Mouse (Mus musculus): Measurements from ENCODE around the gene Capn9. TPM values are rescaled to one million over a fixed set of nuclear protein-coding genes. Genes with fewer than 3 reads are reported as not detected.
A peak's percentile ranks its signal among the peaks of the same experiment; 100 is the strongest.

Gene Capn9
- polyA plus RNA-seq, 1 experiment from 2014 or later, result 0.19 TPM

DNA sequence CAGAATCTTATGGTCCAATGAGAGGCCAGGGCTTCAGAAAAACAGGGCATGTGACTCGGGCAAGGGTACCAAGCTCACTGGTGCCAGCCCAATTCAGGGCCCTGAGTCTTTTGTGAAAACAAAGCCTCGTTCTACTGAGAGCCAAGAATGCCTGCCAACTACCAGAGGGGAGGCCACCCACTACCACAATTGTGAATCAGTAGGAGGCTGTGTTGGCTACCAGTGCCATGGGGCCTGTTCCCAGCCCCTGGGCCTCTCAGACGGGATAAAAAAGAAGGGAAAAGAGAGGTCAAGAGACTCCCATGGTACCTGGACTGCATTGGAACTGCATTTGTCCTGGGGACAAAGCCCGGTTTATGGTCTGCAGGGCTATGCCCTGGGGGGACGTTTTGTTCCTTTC lies 45.3 kb downstream of the Capn9 start:
- peak; percentile 89 for DNase-seq (ENCODE audit: low spot score)
- peak; percentile 82 for ATAC-seq
- Histone ChIP-seq H3K27ac (ENCODE audit: low read depth, low read length) (peak overlapping the region; percentile 81), H3K9me3 (replicated peaks; ENCODE audit: control insufficient read depth, low read length) (no peaks in the 10 kb centered on the region), H3K36me3 (ENCODE audit: control insufficient read depth, insufficient read depth, low read length) (no peaks in the 10 kb centered on the region), H3K9ac (ENCODE audit: low read length) (no peak overlapping the region), H3K4me1 (ENCODE audit: control insufficient read depth, insufficient read depth, low read length) (peaks cover 5% of the 10 kb centered on the region), H3K4me3 (ENCODE audit: low read depth, low read length) (no peak overlapping the region), H3K27me3 (replicated peaks; ENCODE audit: control insufficient read depth, insufficient read depth, low read length) (no peaks in the 10 kb centered on the region), H3K4me2 (ENCODE audit: low read length) (no peak overlapping the region)
- 19% methylated on average over 5 of the region's 5 CpGs for WGBS

DNA sequence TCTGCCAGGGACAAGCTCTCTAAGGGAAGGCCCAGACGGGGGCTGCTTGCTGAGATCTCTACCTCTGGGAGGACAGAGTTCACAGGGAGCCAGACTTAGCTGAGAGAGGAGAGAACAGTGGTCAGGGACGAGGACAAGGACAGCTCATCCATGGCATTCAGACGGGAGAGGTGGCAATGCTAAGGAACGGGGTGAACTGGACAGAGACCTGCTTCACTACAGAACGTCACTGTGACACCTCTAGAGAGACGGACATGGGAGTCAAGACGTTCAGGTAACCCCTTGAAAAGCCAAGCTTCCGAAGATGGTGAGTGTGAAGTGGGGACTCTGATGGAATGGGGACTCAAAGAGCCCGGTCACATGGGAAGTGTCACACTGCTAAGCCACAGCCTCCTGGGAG lies 50.3 kb downstream of the Capn9 start:
- WGBS, result 85% methylated on average over 9 of the region's 9 CpGs
- ATAC-seq, result no peak
- Histone ChIP-seq H3K27ac (ENCODE audit: low read depth, low read length) (no peak overlapping the region), H3K4me2 (ENCODE audit: low read length) (no peak overlapping the region), H3K4me3 (ENCODE audit: low read depth, low read length) (no peak overlapping the region), H3K9me3 (replicated peaks; ENCODE audit: control insufficient read depth, low read length) (no peaks in the 10 kb centered on the region), H3K4me1 (ENCODE audit: control insufficient read depth, insufficient read depth, low read length) (peaks cover 5% of the 10 kb centered on the region), H3K9ac (ENCODE audit: low read length) (no peak overlapping the region), H3K27me3 (replicated peaks; ENCODE audit: control insufficient read depth, insufficient read depth, low read length) (no peaks in the 10 kb centered on the region), H3K36me3 (ENCODE audit: control insufficient read depth, insufficient read depth, low read length) (no peaks in the 10 kb centered on the region)
- no peak for DNase-seq (ENCODE audit: low spot score)

DNA sequence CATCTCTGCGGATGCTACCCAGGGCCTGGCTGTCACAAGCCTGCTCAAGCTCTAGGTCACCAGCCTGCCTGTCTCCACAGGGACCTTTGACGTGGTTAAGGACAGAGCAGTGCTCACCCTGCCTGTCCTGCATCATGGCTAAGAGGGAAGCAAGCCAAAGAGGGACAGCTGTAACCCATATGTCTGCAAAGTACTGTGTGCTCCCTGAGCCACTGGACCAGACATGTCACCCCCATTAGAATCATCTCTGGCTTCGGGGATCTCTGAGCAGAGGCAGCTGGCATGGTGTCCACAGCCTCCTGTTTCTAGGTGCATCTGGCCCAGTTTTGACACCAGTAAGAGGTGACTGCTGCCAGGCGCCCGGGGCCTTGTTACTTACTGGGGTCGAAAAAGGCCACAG lies 54.6 kb downstream of the Capn9 start:
- Histone ChIP-seq H3K36me3 (ENCODE audit: control insufficient read depth, insufficient read depth, low read length) (peaks cover 8% of the 10 kb centered on the region; the same call in 1 of the 2 replicates), H3K4me3 (ENCODE audit: low read depth, low read length) (no peak overlapping the region), H3K27me3 (replicated peaks; ENCODE audit: control insufficient read depth, insufficient read depth, low read length) (no peaks in the 10 kb centered on the region), H3K9ac (ENCODE audit: low read length) (no peak overlapping the region), H3K9me3 (replicated peaks; ENCODE audit: control insufficient read depth, low read length) (no peaks in the 10 kb centered on the region), H3K27ac (ENCODE audit: low read depth, low read length) (no peak overlapping the region), H3K4me1 (ENCODE audit: control insufficient read depth, insufficient read depth, low read length) (peaks cover 5% of the 10 kb centered on the region; the same call in 1 of the 2 replicates), H3K4me2 (ENCODE audit: low read length) (no peak overlapping the region)
- ATAC-seq (no peak), DNase-seq (ENCODE audit: low spot score) (no peak)
- WGBS, result 91% methylated on average over 6 of the region's 6 CpGs

DNA sequence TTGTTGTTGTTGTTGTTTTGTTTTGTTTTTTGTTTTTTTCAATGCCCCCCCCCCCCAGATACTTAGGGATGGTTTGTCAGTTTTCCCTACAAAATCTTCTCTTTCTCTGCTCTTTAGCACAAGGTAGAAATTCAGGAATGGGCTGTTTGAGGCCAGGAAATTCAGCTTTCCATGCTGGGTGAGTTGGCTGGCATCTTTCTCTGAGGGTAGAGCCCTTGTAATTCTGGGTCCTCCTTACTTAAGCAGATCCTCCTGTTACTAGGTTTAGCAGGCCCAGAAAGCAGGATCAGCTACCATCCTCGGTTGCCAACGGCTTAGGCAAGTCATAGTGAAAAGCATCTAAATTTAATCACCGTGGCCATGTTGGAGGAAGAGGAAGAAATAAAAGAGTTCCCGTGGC lies 55.0 kb downstream of the Capn9 start:
- H3K27ac ChIP-seq (ENCODE audit: low read depth, low read length), result no peak overlapping the region
- no peaks in the 10 kb centered on the region for H3K9me3 ChIP-seq (replicated peaks; ENCODE audit: control insufficient read depth, low read length)
- ATAC-seq (no peak), DNase-seq (ENCODE audit: low spot score) (no peak)
- H3K27me3 ChIP-seq (replicated peaks; ENCODE audit: control insufficient read depth, insufficient read depth, low read length), result no peaks in the 10 kb centered on the region
- peaks cover 5% of the 10 kb centered on the region; the same call in 1 of the 2 replicates for H3K4me1 ChIP-seq (ENCODE audit: control insufficient read depth, insufficient read depth, low read length)
- no peak overlapping the region for H3K9ac ChIP-seq (ENCODE audit: low read length)
- peaks cover 12% of the 10 kb centered on the region for H3K36me3 ChIP-seq (ENCODE audit: control insufficient read depth, insufficient read depth, low read length)
- no peak overlapping the region for H3K4me2 ChIP-seq (ENCODE audit: low read length)
- no peak overlapping the region for H3K4me3 ChIP-seq (ENCODE audit: low read depth, low read length)
- 91% methylated on average over 4 of the region's 4 CpGs for WGBS

DNA sequence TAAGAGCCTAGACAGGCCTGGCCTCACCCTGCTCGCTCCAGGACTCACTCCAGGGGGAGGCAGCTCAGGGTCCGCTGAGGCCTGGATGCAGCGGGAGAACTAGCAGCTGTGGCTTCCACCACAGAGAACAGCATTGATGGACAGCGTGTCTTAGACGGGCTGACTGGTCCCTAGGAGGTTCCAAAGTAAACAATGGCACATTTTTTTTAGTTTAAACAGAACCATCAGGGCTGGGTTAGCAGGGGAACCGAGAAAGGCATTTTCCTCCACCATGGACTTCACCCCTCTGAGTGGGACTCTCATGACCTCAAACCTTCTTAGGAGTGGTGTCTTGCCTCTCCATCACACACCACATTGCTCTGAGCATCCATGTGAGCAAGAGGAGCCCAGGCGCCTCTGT lies 56.1 kb downstream of the Capn9 start:
- H3K4me1 ChIP-seq (ENCODE audit: control insufficient read depth, insufficient read depth, low read length), result peaks cover 5% of the 10 kb centered on the region; the same call in 1 of the 2 replicates
- no peaks in the 10 kb centered on the region for H3K27me3 ChIP-seq (replicated peaks; ENCODE audit: control insufficient read depth, insufficient read depth, low read length)
- WGBS, result 54% methylated on average over 7 of the region's 7 CpGs
- H3K4me3 ChIP-seq (ENCODE audit: low read depth, low read length), result no peak overlapping the region
- DNase-seq (ENCODE audit: low spot score) (no peak), ATAC-seq (no peak)
- no peak overlapping the region for H3K4me2 ChIP-seq (ENCODE audit: low read length)
- peaks cover 23% of the 10 kb centered on the region for H3K36me3 ChIP-seq (ENCODE audit: control insufficient read depth, insufficient read depth, low read length)
- no peaks in the 10 kb centered on the region for H3K9me3 ChIP-seq (replicated peaks; ENCODE audit: control insufficient read depth, low read length)
- H3K27ac ChIP-seq (ENCODE audit: low read depth, low read length), result no peak overlapping the region
- H3K9ac ChIP-seq (ENCODE audit: low read length), result no peak overlapping the region

DNA sequence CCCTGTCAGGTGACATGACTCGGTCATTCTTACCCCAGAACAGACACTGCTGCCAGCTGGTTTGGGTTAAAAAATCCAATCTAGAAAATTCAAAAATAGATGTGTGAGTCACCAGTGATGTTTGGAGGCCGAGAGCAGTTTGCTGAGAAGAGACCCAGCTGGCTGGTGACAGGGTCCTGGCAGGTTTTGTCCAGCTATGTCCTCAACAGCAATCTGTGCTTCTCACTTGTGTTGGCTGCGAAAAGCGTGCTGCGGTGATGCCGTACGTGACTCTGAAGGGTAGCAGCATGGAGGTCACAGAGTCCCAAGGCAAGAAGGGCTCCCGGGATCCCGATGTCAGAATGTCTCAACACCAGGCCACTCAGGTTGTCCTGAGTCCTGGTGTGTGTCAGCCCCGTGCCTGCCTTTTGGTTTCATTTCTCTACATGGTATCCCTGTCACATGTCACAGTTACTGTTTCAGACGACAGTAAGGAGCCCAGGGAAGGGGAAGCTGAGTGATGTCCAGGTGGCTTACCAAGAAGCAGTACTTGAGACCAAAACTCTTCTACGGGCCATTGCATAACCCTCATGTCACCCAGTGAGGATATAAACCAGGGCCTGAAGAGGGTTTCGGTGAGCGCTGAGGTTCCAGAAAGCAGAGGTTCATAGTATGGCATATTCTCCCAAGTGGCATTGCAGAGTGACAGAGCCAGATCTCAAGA lies 57.2 kb downstream of the Capn9 start:
- Histone ChIP-seq H3K4me2 (ENCODE audit: low read length) (no peak overlapping the region), H3K9ac (ENCODE audit: low read length) (no peak overlapping the region), H3K27me3 (replicated peaks; ENCODE audit: control insufficient read depth, insufficient read depth, low read length) (no peaks in the 10 kb centered on the region), H3K4me3 (ENCODE audit: low read depth, low read length) (no peak overlapping the region), H3K36me3 (ENCODE audit: control insufficient read depth, insufficient read depth, low read length) (peaks cover 34% of the 10 kb centered on the region), H3K27ac (ENCODE audit: low read depth, low read length) (no peak overlapping the region), H3K4me1 (ENCODE audit: control insufficient read depth, insufficient read depth, low read length) (peaks cover 5% of the 10 kb centered on the region; the same call in 1 of the 2 replicates), H3K9me3 (replicated peaks; ENCODE audit: control insufficient read depth, low read length) (no peaks in the 10 kb centered on the region)
- no peak for DNase-seq (ENCODE audit: low spot score)
- 89% methylated on average over 14 of the region's 14 CpGs for WGBS
- no peak for ATAC-seq

DNA sequence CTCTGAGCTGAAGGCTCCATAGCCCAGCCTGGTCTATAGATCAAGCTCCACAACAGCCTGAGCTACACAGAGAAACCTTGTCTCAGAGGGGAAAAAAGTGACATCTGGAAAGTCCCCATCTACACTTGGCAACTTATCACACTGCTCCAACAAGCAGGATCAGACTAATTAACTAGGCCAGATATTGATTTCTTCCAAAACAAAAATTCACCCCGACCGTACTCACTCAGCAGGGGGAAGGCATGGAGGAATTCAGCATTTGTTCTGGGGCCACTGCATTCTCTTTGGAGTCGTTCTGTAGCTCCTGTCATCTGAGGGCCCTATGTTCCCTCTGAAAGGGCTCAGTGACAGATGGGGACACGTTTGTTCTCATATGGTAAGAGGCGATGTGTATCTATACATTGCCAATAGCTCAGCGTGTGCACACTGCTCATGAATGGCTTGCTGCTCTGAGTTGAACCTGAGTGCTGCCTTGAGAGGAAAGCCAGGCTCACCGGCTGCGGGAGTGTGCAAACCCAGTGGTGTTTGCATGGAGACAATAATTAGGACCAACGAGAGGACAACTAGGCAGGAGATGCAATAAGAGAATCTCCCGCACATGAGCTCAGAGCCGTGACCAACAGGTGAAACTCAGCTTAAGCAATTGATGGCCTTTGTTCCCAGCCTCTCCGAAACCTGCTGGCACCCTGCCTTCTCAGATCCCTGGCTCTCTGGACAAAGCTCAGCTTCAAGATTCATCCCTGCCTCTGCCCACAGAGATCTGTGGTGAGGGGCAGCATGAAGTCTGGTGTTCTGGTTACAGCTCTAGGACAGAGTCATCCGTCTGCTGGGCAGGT lies 58.7 kb downstream of the Capn9 start:
- Histone ChIP-seq H3K27ac (ENCODE audit: low read depth, low read length) (0 out of 2 replicates have a peak overlapping the region, but pooled peaks have one; percentile 21), H3K4me2 (ENCODE audit: low read length) (no peak overlapping the region), H3K4me1 (ENCODE audit: control insufficient read depth, insufficient read depth, low read length) (peaks cover 5% of the 10 kb centered on the region; the same call in 1 of the 2 replicates), H3K4me3 (ENCODE audit: low read depth, low read length) (no peak overlapping the region), H3K9ac (ENCODE audit: low read length) (no peak overlapping the region), H3K36me3 (ENCODE audit: control insufficient read depth, insufficient read depth, low read length) (peaks cover 49% of the 10 kb centered on the region), H3K27me3 (replicated peaks; ENCODE audit: control insufficient read depth, insufficient read depth, low read length) (no peaks in the 10 kb centered on the region), H3K9me3 (replicated peaks; ENCODE audit: control insufficient read depth, low read length) (no peaks in the 10 kb centered on the region)
- ATAC-seq (peak; percentile 40; the same call in 1 of the 2 replicates), DNase-seq (ENCODE audit: low spot score) (peak; percentile 36)
- WGBS, result 55% methylated on average over 13 of the region's 13 CpGs

DNA sequence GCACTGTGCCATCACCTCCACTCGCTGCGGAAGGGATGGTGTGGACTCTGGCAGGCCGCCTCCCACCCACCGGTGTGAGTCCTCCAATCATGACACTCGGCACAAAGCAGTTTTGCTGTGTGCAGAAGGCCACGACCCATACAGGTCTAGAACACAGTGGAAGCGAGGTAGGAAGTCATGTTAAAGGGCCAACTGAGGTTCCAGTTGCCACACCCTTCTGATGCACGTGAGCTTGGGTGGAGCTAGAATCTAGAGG lies 59.3 kb downstream of the Capn9 start:
- no peak overlapping the region for H3K9ac ChIP-seq (ENCODE audit: low read length)
- no peak overlapping the region for H3K4me2 ChIP-seq (ENCODE audit: low read length)
- H3K4me1 ChIP-seq (ENCODE audit: control insufficient read depth, insufficient read depth, low read length), result peaks cover 5% of the 10 kb centered on the region; the same call in 1 of the 2 replicates
- H3K4me3 ChIP-seq (ENCODE audit: low read depth, low read length), result no peak overlapping the region
- H3K27ac ChIP-seq (ENCODE audit: low read depth, low read length), result 0 out of 2 replicates have a peak overlapping the region, but pooled peaks have one; percentile 21
- WGBS, result 90% methylated on average over 8 of the region's 8 CpGs
- H3K36me3 ChIP-seq (ENCODE audit: control insufficient read depth, insufficient read depth, low read length), result peaks cover 52% of the 10 kb centered on the region
- ATAC-seq (no peak), DNase-seq (ENCODE audit: low spot score) (no peak)
- H3K27me3 ChIP-seq (replicated peaks; ENCODE audit: control insufficient read depth, insufficient read depth, low read length), result no peaks in the 10 kb centered on the region
- H3K9me3 ChIP-seq (replicated peaks; ENCODE audit: control insufficient read depth, low read length), result no peaks in the 10 kb centered on the region

DNA sequence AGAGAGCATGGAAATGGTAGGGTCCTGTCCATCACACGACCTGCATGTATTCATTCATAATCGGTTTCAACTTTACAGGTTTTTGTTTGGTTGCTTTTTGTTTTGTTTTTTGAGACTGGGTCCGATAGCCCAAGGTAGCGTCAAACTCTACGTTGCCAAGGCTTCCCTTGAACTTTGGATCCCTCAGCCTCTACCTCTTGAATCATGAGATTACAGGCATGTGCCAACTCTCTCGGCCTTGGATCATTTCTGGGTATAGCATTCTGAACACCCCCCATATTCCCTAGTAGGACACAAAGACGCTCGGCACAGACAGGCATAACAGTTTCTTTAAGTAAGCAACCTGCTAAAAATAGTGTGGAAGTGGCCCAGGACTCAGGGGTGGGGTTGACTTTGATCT lies 65.7 kb downstream of the Capn9 start:
- Histone ChIP-seq H3K4me1 (ENCODE audit: control insufficient read depth, insufficient read depth, low read length) (peaks cover 13% of the 10 kb centered on the region), H3K4me3 (ENCODE audit: low read depth, low read length) (no peak overlapping the region), H3K9me3 (replicated peaks; ENCODE audit: control insufficient read depth, low read length) (no peaks in the 10 kb centered on the region), H3K27me3 (replicated peaks; ENCODE audit: control insufficient read depth, insufficient read depth, low read length) (no peaks in the 10 kb centered on the region), H3K36me3 (ENCODE audit: control insufficient read depth, insufficient read depth, low read length) (peaks cover 38% of the 10 kb centered on the region), H3K27ac (ENCODE audit: low read depth, low read length) (no peak overlapping the region), H3K4me2 (ENCODE audit: low read length) (no peak overlapping the region), H3K9ac (ENCODE audit: low read length) (no peak overlapping the region)
- WGBS, result 92% methylated on average over 8 of the region's 8 CpGs
- DNase-seq (ENCODE audit: low spot score) (no peak), ATAC-seq (no peak)
